Mouse (Mus musculus) naive thymus-derived CD4-positive, alpha-beta T cell, adult 2 months (primary cell): Measurements from ENCODE around the gene Gpr61.

Experiments used
- DNase-seq: peaks from one replicate; pipeline ENCODE4 v3.0.0-alpha.2; 2011; ENCODE audit warnings: low read depth

Gpr61 gene

DNA sequence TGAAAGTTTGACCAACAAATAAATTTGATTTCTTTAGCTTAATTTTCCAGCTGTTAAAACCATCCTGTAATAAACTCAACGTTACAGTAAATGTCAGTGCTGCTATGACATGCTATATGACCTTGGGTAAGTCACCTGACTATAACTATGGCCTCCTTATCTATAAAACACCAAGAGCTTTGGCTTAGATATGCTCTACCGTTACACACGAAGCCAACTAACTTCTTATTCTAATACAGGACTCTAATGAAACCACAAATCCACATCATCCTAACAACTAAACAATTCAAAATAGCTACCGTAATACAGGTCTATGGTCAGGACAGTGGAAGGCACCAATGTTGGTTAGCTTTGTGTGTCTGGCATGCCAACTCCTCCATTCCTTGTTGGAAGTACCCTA lies 24.9 kb downstream of the Gpr61 start:
- DNase-seq, result no peak

- no peak for DNase-seq
Measured at GRCm38 (mm10) chr3:108129367-108129766, 25.3 kb downstream of the Gpr61 start.

DNA sequence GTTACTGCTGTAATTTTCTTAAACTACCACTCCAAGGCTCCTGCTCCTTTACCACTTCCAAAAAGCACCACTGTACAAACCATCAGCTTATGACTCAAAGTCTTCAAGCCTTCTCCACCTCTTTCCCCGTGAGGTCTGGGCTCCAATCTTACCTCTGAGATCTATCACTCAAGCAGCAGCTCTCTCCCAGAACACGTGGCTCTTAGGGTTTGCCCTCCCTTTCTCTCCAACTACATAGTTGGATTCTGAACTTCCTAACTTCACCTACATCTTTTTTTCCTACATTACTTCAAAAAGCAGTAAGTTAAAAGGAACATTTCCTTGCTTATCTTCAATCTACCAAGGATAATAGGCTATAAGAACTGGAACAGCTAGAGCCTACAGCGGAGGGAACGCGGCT lies 26.2 kb downstream of the Gpr61 start:
- no peak for DNase-seq

- no peak for DNase-seq
Measured at GRCm38 (mm10) chr3:108126327-108126726, 28.4 kb downstream of the Gpr61 start.

- DNase-seq, result peak; percentile 25
Measured at GRCm38 (mm10) chr3:108124131-108124530, 30.6 kb downstream of the Gpr61 start.

DNA sequence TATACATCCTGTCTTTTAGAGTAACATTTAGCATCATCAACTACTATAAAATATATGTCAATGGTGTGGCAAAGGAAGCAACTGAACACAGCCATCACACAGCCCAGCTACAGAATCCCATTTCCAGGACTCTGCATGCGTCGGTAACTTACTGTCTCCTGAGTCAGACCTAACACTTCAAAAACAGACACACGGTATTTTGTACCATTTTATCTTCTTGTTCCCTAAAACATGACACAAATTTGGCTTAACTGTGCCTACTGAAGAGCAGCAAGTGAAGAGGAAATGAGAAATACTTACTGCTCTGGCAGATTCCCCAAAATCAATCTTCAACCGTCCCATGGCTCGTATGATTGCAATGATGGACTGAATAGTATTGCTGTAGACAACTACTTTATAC lies 31.4 kb downstream of the Gpr61 start:
- DNase-seq, result no peak

GRCm38 (mm10) chr3:108121101-108121500 lies 33.6 kb downstream of the Gpr61 start:
- no peak for DNase-seq

GRCm38 (mm10) chr3:108117465-108117864 lies 37.2 kb downstream of the Gpr61 start:
- DNase-seq, result no peak

DNA sequence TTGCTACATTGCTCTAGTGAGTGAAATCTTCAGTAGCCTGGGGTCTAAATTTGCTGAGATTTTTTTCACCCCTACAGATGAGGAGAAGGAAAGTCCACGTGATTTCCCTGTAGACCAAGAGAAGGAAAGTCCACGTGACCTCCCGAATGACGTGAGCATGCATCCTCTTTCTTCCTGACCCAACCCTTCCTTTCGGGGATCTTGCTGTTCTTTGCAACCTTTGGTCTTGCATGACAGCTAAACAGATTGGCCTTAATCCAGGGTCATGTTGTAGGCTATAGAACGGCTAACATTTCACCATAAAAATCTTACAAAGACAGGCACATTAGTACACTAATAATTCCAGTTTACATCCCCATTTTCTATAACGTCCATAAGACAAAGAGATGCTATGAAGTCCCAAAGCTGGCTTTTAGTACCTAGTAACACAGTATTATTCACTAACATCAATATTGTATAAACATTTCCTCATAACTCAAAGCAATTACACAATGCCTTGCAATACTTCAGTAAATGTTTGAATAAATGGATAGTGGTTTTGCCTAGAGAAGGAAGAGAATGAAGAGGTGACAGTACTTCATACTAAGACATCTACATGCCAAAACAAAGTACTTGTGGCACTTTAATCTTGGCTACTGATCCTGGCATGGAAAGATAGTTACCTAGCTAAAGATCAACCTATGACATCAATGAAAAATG lies 40.9 kb downstream of the Gpr61 start:
- DNase-seq, result no peak

GRCm38 (mm10) chr3:108112666-108113065 lies 42.0 kb downstream of the Gpr61 start:
- no peak for DNase-seq

GRCm38 (mm10) chr3:108112246-108112645 lies 42.4 kb downstream of the Gpr61 start:
- no peak for DNase-seq

GRCm38 (mm10) chr3:108111320-108111719 lies 43.4 kb downstream of the Gpr61 start:
- no peak for DNase-seq

DNA sequence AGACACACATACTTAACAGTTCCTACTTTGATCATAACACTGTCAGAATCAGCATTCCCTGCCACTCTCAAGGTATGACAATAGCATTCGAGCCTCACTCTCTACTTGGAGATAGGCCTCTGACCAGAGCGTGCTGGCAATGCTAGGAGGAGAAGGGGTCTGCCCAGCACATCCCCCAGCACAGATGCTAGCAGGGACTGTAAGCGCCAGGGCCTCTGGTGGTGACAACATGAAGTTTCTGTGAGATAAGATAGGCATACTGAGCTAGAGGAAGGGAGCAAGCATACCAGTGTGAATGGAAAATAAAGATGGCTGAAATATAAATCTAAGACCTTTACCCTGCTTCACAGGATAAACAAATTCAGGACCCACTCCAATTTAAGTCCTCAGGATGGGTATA lies 49.4 kb downstream of the Gpr61 start:
- DNase-seq, result no peak

DNA sequence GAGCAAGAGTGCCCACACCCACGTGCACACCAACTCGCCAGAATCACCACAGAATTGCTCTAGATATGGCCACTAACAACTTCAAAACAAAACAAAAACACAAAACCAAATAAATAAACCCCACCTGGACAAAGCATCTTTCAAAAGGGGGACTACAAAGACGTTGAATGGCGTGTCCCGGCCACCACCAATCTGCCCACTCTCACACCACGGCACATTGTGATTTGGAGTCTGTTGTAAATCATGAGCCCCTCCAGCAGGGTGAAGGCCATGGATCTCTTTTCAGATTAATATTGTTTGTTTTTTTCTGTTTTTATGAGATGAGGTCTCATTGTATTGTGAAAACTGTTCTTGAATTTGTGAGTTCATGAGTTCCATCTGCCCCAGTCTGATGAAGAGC lies 52.6 kb downstream of the Gpr61 start:
- DNase-seq, result no peak

DNA sequence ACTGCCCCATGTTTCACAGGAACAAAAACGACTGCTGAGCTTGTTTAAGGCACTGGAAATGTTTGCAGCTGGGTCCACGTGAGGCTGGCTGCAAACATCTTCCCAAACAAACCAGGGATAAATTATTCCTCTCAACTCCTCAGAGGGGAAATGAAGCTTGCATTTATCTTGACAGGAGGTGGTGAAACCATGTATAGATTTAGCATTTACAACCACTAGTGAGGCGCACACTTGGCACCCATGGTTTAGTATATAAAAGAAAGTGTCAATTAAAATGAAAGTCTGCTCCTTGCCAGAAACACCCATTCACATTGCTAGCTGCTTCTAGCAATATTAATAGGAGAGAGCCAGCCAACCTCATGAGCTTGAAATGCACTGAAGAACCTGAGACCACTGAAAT lies 53.1 kb downstream of the Gpr61 start:
- no peak for DNase-seq
